Mouse (Mus musculus) kidney, adult 8-10 months (tissue): Measurements from ENCODE around the gene Hemk1.

Experiments used
- DNase-seq, 2 experiments: peaks; one replicate each; pipeline ENCODE4 v3.0.0; 2022

The Hemk1 gene

DNA sequence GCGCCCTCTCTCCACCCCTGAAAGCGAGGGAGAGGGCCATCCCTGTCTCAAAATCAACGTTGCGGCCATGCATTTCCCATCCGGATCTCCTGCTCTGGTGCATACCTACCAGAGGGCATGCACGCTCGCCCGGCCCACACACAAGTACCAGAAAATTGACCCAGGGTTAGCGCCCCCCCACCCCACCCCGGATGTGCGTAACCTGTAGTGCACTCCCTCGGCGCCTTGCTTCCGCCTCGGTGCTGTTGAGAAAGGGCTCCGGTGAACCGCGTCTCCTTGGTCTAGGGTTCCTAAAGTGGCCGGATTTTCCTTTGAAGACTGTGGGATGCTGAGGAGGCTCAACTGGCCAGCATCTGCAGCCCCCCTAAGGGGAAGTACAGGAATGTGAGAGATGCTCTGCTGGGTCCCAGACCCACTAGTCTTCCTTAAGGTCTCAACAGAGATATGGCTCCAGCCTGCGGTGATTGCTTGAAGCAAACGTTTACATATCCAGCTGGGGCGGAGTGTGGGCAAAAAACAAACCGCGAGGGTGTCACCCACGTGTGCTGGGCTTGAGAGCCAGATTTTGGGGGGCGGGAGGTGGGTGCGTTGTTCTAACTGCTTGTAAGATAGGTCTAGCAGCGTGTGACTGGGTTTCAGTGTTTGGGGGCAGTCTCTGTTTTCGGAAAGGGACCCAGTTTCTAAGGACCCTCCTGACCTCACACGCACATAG is at the start of gene Hemk1:
Gene Hemk1, minus strand, starts transcription at position 179 of the 712 bp plus-strand sequence.
- peak; percentile 67 to 74 for DNase-seq

- no peak for DNase-seq
Observed at GRCm38 (mm10) chr9:107387708-107388107, 49.6 kb upstream of the Hemk1 start.

DNA sequence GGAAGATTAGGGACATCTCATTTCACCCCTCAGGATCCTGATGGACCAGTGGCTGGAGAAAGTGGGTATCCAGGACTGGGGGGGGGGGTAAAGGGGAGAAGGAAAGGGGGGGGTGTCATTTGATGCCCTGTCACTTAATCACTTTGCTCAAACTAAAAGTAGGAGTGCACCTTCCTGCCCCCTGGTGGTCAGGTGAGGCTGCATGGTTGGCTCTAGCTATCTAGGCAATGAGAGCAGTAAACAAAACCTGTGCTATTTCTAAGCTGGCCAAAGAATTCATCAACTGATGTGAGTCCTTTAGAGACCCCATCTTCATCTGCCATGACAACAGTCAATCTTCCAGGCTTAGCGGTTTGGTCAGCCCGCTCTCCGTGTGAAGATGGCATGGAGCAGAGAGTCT is 48.6 kb upstream of the Hemk1 start:
- DNase-seq: peak in 1 of 2 experiments; percentile 60

GRCm38 (mm10) chr9:107384396-107384795 is 46.2 kb upstream of the Hemk1 start:
- DNase-seq: no peak

GRCm38 (mm10) chr9:107381723-107382122 is 43.6 kb upstream of the Hemk1 start:
- no peak for DNase-seq

GRCm38 (mm10) chr9:107377961-107378512 is 39.9 kb upstream of the Hemk1 start:
- DNase-seq: no peak

- DNase-seq: no peak
Observed at GRCm38 (mm10) chr9:107375451-107375850, 37.3 kb upstream of the Hemk1 start.

DNA sequence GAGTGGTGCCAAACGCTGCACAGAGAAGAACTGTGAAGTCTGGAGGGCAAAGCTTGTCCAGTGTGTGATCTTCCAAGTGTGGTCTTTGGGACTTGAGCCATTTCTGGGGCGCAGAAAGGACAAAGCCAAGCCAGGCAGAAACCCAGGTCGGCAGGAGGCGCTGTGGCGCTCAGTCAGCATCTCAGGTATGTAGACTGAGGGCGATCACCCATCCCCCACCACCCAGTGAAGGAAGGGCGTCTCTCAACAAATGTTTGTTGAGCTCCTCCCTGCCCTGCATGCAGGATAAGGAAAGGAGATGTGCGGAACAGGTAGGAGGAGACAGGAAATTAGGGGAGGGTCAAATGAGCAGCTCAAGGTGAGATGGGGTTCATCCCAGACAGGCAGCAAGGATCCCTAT is 36.5 kb upstream of the Hemk1 start:
- DNase-seq: peak in 1 of 2 experiments; percentile 16

DNA sequence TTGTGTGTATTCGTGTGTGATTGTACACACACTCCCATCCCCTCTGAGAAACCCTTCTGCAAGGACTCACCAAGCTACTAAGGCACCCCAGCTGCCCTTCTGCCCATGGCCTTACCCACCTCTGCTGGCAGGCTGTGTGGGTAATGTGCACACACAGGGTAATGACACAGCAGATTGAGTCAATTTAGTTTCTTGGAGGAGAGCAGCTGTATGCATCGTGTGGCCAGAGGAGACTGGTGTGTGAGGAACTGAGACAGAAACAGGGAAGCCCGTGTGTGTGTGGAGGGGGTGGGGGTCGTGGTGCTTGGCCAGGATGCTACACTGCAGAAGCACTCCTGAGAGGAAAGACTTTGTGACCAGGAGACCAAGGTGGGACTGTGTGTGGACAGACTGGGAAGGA is 34.3 kb upstream of the Hemk1 start:
- DNase-seq: no peak

DNA sequence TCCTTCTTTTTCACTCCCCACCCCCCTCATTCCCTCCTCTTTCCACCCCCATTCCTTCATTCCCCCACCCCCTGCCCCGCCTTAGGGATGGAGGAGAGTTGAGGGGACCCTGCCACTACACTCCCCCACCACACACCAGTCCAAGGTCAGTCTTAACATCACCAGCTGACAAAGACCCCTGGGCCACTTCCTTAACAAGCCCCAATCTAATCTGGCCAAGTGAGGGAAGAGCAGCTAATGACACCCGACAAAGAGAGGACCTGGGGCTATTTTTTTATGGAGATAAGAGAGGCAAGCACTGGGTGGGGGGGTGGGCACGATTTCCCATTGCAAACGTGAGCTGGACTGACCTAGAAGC is 31.9 kb upstream of the Hemk1 start:
- DNase-seq: no peak

DNA sequence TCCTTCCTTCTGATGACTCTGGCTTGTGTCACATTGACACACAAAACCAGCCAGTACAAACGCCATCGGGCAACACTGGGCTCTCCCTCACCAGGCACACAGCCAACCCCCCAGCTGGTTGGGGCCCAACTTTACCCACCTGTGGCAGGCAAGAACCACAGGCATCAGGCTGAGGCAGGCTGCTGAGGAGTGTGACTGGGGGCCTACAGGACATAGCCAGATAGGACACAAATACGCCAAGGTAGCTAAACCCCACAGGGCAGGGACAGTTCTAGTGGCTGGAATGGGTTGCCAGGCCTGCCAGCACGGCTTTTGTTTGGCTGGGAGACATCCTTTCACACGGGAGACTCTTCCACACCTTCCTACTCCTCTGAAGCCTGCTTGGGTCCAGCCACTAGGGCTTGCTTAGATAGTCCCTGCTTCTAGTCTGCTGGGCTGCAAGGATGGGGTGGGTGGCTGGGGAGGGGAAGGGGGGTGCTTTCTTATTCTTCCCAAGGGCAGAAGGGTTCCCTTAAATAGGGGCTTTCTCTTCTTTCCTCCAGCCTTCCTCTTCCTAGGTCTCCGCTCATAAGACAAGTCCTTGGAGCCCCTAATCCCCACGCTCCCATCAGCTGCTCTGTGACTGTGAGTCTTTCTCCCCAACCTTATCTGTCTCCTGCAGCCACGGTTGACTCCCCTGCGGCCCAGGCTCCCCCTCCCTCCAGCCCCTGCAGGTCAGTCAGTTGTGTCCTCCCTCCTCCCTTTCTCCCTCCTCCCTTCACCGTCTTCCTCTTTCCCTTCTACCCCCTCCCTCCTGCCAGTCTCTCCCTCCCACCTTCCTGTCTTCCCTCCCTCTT is 31.3 kb upstream of the Hemk1 start:
- DNase-seq: no peak

DNA sequence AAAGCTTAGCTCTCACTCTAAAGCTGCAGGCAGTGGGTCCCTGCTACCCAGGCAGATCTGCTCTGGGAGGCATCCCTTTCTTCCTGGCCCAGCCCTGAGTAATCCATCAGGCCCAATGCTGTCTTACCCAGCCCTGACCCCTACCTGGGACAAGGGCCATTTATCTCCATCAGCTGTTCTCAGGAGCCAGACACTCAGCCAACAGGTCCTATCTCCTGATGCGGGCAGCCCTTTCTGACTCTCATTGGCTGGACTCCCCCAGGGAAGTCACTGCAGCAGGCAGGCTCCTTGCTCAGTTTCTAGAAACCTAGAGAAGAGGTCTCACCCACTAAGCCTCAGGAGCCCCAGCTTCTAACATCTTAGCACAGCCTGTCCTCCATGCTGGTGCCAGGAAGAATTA is 30.2 kb upstream of the Hemk1 start:
- no peak for DNase-seq

- DNase-seq: peak; percentile 26 to 53
Observed at GRCm38 (mm10) chr9:107366644-107367043, 28.5 kb upstream of the Hemk1 start.

- no peak for DNase-seq
Observed at GRCm38 (mm10) chr9:107360989-107361388, 22.8 kb upstream of the Hemk1 start.

DNA sequence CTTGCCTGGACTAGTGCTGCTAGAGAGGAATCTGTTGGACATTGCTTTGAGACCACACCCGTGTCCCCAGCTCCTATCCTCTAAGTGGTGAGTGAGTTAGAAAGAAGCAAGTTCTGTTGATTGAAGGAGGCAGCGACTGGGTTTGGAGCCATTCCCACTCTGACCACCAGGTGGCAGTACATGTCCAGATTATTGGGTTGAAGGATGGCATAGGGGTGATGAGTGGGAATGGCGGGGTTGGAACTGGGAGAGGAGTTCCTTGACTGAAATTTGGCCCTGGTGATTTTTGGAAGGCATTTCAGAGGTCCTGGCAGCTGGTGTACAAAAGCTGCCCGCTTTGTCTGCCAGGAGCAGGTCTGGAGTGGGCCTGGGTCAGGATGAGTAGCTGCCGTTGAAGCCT is 19.5 kb upstream of the Hemk1 start:
- DNase-seq: peak in 1 of 2 experiments; percentile 81

DNA sequence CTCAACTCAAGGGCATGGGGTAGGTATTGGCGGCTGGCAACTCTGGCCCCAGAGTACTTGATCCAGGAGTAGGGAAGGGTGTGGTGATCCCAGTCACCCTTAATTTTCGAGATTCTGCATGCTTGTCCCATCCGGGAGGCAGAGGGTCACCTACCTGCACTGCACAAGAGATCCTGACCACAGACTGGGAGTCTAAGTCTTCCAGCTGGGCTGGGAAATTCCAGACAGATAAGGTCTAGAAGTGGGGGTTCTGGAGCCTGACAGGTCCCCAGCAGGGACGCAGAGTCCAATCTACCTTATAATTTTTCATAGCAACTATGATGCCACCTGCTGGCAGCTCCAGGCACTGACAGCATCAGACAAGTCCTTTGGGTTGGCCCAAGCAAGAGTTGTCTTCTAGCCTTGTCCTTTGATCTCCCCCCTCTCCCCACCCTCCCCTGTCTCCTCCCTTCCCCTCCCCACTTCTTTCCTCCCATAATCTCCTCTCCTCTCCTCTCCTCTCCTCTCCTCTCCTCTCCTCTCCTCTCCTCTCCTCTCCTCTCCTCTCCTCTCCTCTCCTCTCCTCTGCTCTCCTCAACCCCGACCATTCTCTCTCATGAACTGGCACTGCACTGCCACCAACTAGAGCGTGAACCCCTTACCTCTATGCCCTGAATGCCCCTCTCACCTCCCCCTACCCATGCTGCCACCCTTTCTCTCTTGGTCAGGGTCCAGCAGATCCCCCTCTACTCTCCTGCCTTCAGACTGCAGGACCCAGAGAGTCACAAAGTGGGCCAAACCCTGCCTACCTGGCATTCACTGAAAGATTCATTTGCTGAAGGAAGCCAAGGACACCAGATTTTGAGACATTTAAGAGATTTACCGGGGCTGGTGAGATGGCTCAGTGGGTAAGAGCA is 18.0 kb upstream of the Hemk1 start:
- DNase-seq: peak in 1 of 2 experiments; percentile 77

GRCm38 (mm10) chr9:107354826-107355225 is 16.7 kb upstream of the Hemk1 start:
- DNase-seq: no peak

- DNase-seq: no peak
Observed at GRCm38 (mm10) chr9:107349321-107349720, 11.2 kb upstream of the Hemk1 start.

DNA sequence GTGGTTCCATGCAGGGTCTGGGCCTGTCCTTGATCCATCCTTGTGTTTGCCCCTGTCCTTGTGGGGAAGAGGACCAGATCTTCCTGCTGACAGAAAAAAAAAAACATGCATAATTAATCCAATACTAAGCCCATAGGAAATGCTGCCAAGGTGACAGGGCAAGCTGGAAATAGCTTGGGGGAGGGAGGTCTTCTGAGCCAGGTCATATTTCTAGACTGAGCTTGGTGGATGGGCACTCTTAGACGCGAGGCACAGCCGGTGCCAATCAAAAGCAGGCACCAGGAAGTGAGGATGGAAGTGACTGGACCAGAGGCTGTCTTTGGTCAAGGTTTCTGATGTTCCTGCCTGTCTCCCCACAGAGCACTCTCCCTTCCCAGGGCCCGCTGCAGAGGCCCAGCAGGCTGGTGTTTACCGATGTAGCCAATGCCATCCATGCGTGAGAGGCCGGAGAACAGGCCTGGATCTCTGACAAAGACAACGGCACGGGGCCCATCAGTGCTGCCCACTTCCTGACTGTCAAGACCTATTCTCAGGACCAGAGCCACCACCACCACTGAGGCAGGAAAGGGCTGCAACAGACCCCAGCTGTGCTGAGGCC is 9.5 kb upstream of the Hemk1 start:
- no peak for DNase-seq

DNA sequence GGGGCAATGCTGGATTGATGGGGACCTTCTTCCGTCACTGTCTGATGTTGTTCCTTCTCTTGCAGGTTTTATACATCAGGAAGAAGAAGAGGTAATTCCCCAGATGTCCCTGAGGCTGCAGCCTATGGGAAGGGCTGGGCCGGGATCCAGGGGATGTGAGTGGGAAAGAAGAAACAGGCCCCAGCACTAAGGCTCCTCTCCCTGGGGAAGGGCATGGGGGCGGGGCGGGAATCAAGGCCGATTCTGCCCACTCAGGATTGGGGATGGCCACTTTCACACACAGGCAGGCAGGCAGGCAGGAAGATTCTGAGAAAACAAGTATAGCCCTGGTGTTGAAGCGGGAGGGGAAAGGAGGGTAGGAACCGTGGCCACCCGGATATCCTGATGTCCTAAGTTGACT is 7.9 kb upstream of the Hemk1 start:
- DNase-seq: no peak

GRCm38 (mm10) chr9:107344027-107344426 is 5.9 kb upstream of the Hemk1 start:
- no peak for DNase-seq

GRCm38 (mm10) chr9:107343146-107343943 is 5.2 kb upstream of the Hemk1 start:
- peak in 1 of 2 experiments; percentile 26 for DNase-seq
